Mouse (Mus musculus) right cerebral cortex, postnatal 36 days (tissue): ENCODE measurements around the gene Tex28.
"Not testable (repeated sequence)": the region's sequence is repeated elsewhere in the genome, so short reads cannot be mapped to it uniquely, and the experiment has no call there.

Experiments used
- DNase-seq, 2 experiments: peaks; one replicate each; pipeline ENCODE4 v3.0.0; 2022; ENCODE audit warnings: low spot score in 2 of 2, mixed read lengths in 1 of 2

The Tex28 gene

GRCm38 (mm10) chrX:74167738-74168137 lies at the start of gene Tex28:
Gene Tex28 (minus strand): TSS chrX:74167838.
- DNase-seq, result no peak

GRCm38 (mm10) chrX:74203556-74203955 lies 35.9 kb upstream of the Tex28 start:
- DNase-seq, result no peak

- DNase-seq, result no peak
Observed at GRCm38 (mm10) chrX:74176959-74177358, 9.3 kb upstream of the Tex28 start, which contains the start of gene Tktl1. Gene Tktl1 (plus strand): TSS chrX:74177259.

GRCm38 (mm10) chrX:74135263-74135662 lies 32.4 kb downstream of the Tex28 start, which contains the start of gene Mecp2:
Gene Mecp2 (minus strand): TSS chrX:74135363.
- DNase-seq, result not testable (repeated sequence)

GRCm38 (mm10) chrX:74127164-74127563 lies 40.5 kb downstream of the Tex28 start, which contains the start of gene Opn1mw:
Gene Opn1mw (plus strand): TSS chrX:74127464.
- no peak for DNase-seq

- DNase-seq, result no peak
Observed at GRCm38 (mm10) chrX:74124975-74125374, 42.7 kb downstream of the Tex28 start.

- DNase-seq, result peak; percentile 21 to 30
Observed at GRCm38 (mm10) chrX:74115511-74115910, 52.1 kb downstream of the Tex28 start.

GRCm38 (mm10) chrX:74114036-74114435 lies 53.6 kb downstream of the Tex28 start:
- no peak for DNase-seq

- DNase-seq, result no peak
Observed at GRCm38 (mm10) chrX:74108747-74109146, 58.9 kb downstream of the Tex28 start.

GRCm38 (mm10) chrX:74105916-74106315 lies 61.7 kb downstream of the Tex28 start:
- DNase-seq, result no peak

DNA sequence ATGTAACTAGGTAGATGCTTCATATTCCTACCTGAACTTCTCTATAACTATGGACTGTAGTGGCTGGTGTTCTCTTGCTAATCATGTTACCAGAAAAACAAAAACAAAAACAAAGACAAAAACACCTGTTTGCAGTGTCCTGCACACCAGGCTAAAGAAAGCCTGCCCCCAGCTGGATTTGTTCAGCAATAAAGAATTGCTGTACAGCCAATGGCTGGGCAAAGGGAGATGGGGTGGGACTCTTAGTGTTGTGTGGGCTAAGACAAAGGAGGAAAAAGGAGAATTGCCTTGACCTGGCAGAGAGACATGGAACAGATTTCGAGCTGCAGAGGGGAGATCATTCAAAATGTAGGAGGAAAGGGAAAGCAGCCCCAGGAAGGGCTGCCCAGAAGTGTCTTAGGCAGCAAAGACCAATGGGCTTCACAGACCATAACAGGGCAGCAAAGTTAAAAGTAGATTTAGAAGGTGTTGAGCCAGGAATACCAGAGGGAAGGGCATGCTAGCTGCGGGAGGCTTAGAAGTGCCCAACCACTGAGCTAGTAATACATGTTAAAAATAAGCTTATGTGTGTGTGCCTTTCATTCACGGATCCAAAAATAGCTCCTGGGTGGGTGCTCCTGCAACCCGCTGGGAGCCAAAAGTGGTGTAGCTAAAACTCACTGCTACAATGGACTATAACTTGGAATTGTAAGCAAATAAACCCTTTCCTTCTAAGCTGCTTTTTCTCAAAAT lies 64.0 kb downstream of the Tex28 start:
- peak; percentile 3 to 32 for DNase-seq
